Mouse (Mus musculus): ENCODE measurements around the gene Cask. TPM values are rescaled to one million over a fixed set of nuclear protein-coding genes. Genes with fewer than 3 reads are reported as not detected.

Cask gene
- polyA plus RNA-seq, 2 experiments from 2014 or later, result 0.62 to 0.89 TPM

DNA sequence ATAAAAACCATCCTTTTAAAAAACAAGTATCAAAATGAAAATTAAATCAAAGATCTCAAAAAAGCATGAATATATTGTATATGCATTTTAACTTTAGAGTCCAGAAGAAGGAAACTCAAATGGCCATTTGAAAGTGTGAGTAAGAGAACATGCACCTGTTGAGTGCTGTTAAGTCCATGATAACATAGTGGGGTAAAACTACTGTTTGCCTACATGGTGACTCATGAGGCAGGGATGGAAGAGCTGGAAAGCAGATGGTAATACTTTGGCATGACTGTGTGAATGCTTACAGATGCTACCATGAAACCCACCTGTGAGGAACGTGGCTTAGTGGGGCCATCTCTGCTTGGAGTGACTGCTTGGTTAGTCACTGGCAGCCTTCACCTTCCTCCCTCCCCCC, 132.9 kb downstream of the Cask start:
- ATAC-seq, result no peak

GRCm38 (mm10) chrX:13716796-13717569, 134.2 kb downstream of the Cask start:
- ATAC-seq, result no peak

- peak; percentile 49 for ATAC-seq
These were observed 141.0 kb downstream of the Cask start for GRCm38 (mm10) chrX:13710174-13710573.

DNA sequence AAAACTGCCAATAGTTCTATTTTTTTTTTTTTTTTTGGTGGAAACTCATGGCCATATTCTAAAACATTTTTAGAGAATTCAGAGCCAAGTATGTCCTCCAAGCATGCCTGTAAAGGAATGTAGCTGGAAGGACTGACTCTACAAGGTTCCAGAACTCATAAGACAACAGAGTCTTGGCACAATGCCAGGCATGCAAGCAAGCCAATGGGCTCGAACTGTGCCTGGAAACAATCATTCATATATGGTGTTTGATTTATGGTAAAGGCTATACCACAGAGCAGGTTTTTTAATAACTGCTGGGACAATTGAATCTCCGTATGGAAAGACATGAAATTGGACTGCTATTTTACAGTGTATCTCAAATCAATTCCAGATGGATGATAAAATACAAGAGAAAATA, 146.1 kb downstream of the Cask start:
- ATAC-seq, result no peak

- no peak for ATAC-seq
These were observed 150.5 kb downstream of the Cask start for GRCm38 (mm10) chrX:13700681-13701080.

GRCm38 (mm10) chrX:13691865-13692264, 159.3 kb downstream of the Cask start:
- ATAC-seq, result no peak

- ATAC-seq, result no peak
These were observed 162.8 kb downstream of the Cask start for GRCm38 (mm10) chrX:13688356-13688755.

DNA sequence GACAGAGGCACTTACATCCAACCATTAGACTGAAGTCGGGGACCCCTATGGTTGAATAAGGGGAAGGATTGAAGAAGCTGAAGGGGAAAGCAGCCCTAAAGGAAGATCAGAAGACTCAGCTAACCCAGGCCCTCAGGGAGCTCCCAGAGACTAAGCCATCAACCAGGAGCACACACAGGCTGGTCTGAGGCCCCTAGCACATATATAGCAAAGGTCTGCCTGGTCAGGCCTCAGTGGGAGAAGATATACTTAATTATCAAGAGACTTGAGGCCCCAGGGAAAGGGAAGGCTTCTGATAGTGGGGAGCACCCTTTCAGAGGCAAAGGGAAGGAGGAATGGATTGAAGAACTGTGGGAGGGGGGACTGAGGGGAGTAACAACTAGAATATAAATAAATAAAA, 164.6 kb downstream of the Cask start:
- ATAC-seq, result no peak

DNA sequence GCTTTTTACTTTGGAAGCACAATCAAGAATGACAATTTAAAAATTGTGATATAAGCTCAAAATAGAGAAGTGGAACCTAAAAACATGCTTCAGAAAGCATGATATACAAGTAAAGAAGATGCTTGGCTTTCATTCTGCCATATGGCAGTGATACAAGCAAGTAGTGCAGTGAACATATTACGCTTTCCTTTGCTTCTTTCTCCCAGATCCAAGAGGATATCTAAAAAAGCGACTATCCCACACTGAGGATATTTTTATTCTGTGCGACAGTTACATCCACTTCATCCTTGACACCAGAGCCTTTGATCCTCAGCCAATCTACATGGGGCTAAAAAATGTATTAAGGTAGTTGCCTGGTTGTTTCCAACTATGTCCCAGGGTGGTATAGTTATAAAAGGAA, 169.4 kb downstream of the Cask start:
- ATAC-seq, result no peak

- no peak for ATAC-seq
These were observed 178.2 kb downstream of the Cask start for GRCm38 (mm10) chrX:13673001-13673400.

DNA sequence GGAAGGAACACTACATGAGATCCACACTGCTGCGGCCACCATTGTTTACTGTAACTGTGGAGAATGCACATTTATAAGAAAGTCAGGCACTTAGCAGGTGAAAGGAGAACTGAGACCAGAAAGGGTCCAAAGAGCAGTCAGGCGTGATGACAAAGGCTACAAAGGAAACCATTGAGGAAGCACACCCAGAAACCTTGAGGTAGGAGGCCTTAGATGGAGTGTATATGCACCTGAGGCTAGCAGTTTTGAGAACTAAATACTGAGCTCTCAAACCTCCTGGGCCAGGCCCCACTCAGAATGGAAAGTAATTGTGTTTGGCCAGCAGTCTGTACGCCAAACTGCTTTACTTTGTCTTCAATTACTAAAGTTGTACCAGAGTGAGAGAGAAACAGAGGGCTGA, 180.8 kb downstream of the Cask start:
- ATAC-seq, result no peak

DNA sequence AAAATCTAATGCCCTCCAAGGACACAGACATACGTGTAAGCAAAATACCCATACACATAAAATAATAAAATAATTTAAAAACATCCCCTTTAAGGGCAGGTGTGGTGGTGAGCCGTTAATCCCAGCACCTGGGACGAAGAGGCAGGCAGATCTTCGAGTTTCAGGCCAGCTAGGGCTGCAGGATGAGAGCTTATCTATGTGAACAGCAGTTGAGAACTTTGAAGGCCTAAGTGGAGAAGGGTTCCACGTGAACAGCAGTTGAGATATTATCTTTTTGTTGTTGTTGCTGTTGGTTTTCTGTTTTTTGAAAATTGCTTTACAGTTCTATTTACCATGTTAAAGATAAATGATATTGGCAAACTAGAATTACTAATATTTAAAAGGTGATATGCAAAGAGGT, 182.3 kb downstream of the Cask start:
- no peak for ATAC-seq

DNA sequence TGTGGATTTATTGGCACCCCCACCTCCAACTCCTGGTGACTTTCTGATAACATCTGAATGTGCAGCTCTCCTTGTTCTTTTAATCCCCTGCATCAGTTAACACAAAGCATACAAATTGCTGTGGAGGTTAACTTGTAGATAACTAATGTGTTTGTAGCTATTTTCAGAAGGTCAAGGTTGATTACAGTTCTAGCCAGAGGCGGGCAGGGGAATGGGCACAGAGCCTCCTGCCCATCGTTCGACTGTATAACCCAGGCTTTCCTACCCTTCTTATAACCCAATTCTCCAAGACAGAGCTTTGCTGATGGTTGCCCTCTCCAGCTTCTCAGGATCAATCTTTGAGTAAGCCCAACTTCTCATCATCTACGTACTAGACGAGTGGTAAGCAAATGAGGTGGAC, 190.1 kb downstream of the Cask start, which contains the start of gene Gpr82:
Gene Gpr82 (plus strand): TSS at position 301 of the 400 bp plus-strand sequence.
- ATAC-seq, result no peak

DNA sequence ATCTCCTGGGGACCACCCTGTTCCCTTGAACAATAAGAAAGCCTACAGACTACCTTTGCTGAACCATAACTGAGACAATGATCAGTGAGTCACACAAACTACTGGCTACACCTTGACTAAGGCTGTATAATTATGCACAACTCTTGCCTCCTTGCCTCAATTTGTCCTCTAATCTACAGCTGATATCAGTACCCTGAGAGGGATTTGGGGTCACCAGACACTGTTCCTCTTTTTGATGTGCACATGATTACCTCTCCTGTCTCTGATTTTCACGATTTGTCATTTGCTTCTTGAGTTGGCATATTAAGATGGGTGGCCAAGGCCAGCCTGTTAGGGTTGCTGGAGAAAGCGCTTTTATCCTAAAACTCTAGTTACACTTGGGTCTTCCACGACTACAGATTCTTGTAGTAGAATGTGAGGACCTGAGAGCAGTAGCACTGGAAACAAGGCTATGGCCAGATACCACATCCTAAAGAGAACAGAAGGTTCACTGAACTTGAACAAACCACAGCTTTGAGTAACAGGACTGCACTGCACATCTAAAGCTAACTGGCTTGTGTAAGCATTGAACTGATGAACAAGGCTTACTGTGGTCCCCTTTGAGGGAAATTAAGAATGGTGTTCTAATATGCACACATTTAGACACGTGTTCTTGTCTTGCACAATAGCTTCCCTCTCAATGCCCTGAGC, 191.8 kb downstream of the Cask start:
- ATAC-seq, result no peak

DNA sequence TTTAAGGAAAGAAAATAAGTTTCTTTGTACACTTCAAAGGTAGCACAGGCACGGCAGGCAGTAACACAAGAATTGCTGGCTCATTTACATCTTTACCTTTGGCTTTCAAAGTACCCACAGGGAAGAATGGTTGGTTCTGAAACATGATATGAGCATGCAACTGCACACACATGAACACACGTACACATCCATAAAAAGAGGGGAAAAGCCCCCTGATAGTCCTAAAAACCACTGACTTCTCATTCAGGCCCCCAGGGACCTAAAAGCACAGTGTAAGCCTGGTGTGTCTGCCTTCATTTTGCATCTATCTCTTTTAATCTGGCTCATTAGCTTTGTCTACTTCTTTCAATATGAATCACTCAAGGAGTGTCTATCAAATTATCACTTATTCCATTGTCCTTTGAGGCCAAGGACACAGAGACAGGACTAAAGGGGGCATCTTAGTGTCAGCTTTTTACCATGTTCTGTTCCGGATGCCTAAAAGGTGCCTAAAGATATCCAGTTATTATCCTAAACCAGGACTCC, 192.5 kb downstream of the Cask start:
- ATAC-seq, result no peak

GRCm38 (mm10) chrX:13656721-13657120, 194.4 kb downstream of the Cask start:
- peak; percentile 9 for ATAC-seq

DNA sequence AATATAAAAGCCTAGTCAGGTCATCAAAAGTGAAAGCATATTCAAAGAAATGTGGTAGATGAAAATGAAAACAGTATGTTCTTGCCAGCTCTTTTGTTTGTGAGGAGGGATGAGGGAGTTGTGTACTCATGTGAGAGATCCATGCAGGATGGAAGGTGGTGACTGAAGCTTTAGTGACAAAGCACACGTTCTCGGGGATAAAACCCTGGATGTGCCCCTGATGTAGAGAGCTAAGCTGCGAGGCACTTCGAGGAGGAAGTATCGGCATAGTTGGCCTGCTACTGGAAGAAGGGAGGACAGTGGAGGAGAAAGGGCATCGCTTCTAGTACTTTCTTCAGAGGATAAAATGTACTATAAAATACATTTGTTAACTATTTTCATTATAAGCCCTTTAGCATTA, 195.3 kb downstream of the Cask start:
- ATAC-seq, result peak; percentile 35

- peak; percentile 24 for ATAC-seq
These were observed 196.2 kb downstream of the Cask start for GRCm38 (mm10) chrX:13655005-13655421.

DNA sequence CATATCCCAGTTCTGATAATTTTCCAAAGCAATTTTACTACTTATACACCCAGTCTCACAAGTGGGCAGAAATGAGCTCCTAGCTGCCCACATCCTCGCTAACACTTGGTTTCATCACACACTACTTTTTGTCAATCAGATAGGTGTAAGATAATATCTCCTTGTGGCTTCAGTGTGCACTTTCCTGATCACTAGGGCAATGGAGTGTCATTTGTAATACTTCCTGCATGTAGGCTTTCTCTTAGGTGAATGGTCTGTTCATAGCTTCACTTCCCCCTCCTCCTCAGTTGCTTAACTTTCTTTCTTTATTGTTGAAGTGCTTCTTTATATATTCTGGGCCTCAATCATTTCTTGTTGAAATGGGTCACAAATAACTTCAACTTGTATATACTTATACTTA, 198.9 kb downstream of the Cask start:
- ATAC-seq, result peak; percentile 67

GRCm38 (mm10) chrX:13651889-13652288, 199.3 kb downstream of the Cask start:
- no peak for ATAC-seq

GRCm38 (mm10) chrX:13638894-13639293, 212.3 kb downstream of the Cask start:
- no peak for ATAC-seq

DNA sequence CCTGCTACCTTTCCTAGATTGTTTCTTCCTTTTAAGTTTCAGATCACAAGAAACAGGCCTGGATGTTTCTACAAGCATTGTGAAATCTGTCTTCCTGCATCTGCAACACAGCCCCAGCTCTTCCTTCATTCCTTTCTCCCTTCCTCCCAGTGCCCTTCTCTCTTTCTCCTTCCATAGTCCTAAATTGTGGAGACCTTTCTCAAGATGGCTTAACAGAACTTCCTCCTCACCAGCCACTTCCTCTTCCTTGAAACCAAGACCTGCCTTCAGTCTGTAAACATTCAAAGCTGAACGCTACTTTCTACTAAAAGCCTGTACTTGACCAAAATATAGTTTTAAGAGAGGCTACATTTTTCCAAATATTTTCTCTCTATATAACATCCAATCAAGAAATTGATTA, 214.8 kb downstream of the Cask start:
- no peak for ATAC-seq

DNA sequence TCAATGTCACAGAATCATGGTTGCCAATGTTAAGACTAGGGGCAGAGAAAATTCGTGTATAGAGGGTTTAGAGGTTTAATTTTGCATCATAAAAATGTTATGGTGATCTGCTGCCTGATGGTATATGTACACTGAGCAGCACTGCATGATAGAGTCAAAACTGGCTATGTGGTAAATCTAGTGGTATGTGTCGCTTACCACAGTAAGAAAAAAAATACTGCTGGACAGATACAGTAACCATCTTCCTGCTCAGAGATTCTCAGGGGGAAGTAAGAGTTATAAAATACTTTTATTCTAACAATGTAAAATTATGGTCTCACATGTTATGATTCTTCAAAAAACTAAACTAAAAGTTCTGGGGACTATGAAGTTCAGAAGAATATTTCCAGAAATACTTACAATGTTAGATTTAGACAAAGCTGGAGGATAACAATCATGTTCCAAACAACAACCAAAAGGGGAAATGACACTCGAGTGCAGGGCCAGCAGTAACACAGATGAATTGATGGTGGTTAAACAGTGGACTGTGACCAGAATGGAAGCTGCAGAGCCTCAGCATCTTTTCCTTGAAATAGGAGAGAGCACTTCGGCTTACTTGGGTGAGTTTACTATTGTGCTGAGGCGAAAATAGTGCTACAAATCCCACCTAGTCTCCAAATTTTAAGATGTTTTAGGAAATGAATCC, 219.4 kb downstream of the Cask start, which contains the start of gene Gpr34:
Gene Gpr34 (plus strand): TSS at position 491 of the 685 bp plus-strand sequence.
- ATAC-seq, result no peak

Data from CD4-positive, CD25-positive, alpha-beta regulatory T cell, adult 4 months (primary cell).